Mouse (Mus musculus) embryonic facial prominence, embryonic 15.5 days (tissue): ENCODE measurements around the gene Grn. TPM values are rescaled to one million over a fixed set of nuclear protein-coding genes. Genes with fewer than 3 reads are reported as not detected.

Experiments
- ATAC-seq: fragments of 200-750 bp; cut with Nextera tagmentation; 2 replicates; pipeline ENCODE4 v1.8.0; 2017; ENCODE audit warnings: low read depth, moderate TSS enrichment; ENCODE audit not compliant: insufficient number of reproducible peaks, low FRiP score, low TSS enrichment
- H3K27ac ChIP-seq: fragments of 300-500 bp; sonication (generic); replicated peaks from 2 replicates; pipeline ENCODE4 v1.5.1; 2015; ENCODE audit warnings: mild to moderate bottlenecking, inconsistent platforms
- H3K27me3 ChIP-seq: fragments of 300-500 bp; sonication (generic); 2 replicates; pipeline ENCODE4 v1.6.1; 2015; ENCODE audit warnings: inconsistent platforms
- H3K36me3 ChIP-seq: fragments of 300-500 bp; sonication (generic); 2 replicates; pipeline ENCODE4 v1.6.1; 2015; ENCODE audit warnings: mild to moderate bottlenecking, inconsistent platforms
- H3K4me1 ChIP-seq: fragments of 300-500 bp; sonication (generic); 2 replicates; pipeline ENCODE4 v1.6.1; 2015; ENCODE audit warnings: inconsistent platforms
- H3K4me2 ChIP-seq: fragments of 300-500 bp; sonication (generic); replicated peaks from 2 replicates; pipeline ENCODE4 v1.6.1; 2015; ENCODE audit warnings: mild to moderate bottlenecking, inconsistent platforms
- H3K4me3 ChIP-seq: fragments of 300-500 bp; sonication (generic); replicated peaks from 2 replicates; pipeline ENCODE4 v1.5.1; 2015; ENCODE audit warnings: mild to moderate bottlenecking, inconsistent platforms
- H3K9ac ChIP-seq: fragments of 300-500 bp; sonication (generic); 2 replicates; pipeline ENCODE4 v1.6.1; 2015; ENCODE audit warnings: inconsistent platforms
- H3K9me3 ChIP-seq: fragments of 300-500 bp; sonication (generic); replicated peaks from 2 replicates; pipeline ENCODE4 v1.6.1; 2016; ENCODE audit warnings: inconsistent platforms
- whole genome bisulfite sequencing: fragments of 180-500 bp; shearing (Covaris S2); methylation state at CpG from one replicate; pipeline ENCODE4 v1.1.7; 2015; 5-methylcytosine and 5-hydroxymethylcytosine counted together
- polyA plus RNA-seq: library from polyadenylated mRNA; unstranded; fragments of >200 nt; fragmentation: Nextera tagmentation; extraction: Ambion mirVana; gene quantifications from 2 replicates; pipeline ENCODE4 v1.2.1, GENCODE M21; 2015

Gene Grn
- polyA plus RNA-seq, 1 experiment from 2014 or later = 199 TPM

DNA sequence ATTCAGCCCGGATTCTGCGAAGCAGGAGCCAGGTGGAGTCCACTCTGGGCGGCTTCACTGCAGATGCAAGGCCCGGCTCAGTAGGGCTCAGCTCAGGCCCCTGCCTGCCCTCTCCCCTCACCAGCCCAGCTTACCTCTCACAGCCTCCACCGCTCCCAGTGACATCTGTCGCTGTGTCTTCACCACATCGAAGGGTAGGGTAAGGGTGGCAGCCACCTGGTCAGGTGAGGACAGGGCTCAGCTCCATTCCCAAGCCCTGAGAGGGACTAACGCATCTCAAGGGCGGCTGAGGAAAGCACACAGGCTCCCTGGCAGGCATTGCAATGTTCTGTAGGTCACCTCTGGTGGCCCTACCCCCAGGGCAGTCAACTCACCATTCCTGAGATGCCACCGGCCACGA is 26.5 kb upstream of the Grn start:
- Histone ChIP-seq H3K36me3 (peaks cover 30% of the 10 kb centered on the region), H3K27me3 (peaks cover 27% of the 10 kb centered on the region), H3K9me3 (no peaks in the 10 kb centered on the region), H3K9ac (no peak overlapping the region), H3K4me1 (peaks cover 43% of the 10 kb centered on the region), H3K4me3 (no peak overlapping the region), H3K4me2 (no peak overlapping the region), H3K27ac (no peak overlapping the region)
- no peak for ATAC-seq
- WGBS = 92% methylated on average over 11 of the region's 11 CpGs

DNA sequence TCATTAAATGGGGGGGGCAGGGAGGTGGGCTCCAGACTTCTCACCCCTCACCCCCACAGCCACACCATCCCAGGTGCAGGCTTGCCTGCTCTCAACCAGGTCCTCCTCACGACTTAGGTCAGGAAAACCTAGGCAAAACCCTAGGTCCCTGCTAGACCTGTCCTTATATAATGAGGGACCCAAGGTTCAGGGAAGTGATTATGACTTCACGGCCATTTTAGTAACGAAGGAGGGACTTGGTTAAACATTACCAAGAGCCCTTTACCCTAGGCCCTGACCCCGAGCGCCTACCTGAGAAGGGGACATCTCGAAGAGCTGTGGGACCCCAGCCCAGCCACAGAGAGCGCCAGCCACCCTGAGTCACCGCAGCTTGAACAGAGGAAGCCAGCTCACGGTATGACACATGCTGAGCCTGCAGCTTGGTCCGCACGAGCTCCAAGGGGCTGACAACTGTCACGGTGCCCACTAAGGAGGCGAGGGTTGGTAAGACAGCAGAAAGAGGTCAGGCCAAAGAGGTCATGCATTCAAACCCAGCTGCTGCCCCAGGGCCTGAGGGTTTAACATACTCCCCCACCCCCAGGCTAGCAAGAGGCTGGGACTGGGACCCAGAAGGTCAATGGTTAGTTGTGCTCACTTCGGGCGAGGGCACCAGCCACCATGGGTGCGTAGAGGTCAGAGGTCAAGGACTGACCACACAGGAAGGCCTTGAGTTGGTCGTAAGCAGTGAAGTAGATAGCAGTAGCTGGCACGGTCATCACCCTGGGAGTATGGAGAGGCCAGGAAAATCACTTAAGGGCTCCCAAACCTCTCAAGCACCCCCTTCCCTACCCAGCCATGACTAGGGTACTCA is 25.7 kb upstream of the Grn start:
- no peak overlapping the region for H3K9ac ChIP-seq
- peaks cover 20% of the 10 kb centered on the region for H3K27me3 ChIP-seq
- H3K27ac ChIP-seq = no peak overlapping the region
- no peak for ATAC-seq
- no peak overlapping the region for H3K4me2 ChIP-seq
- H3K4me1 ChIP-seq = peaks cover 43% of the 10 kb centered on the region
- WGBS = 79% methylated on average over 18 of the region's 18 CpGs
- peaks cover 30% of the 10 kb centered on the region for H3K36me3 ChIP-seq
- H3K9me3 ChIP-seq = no peaks in the 10 kb centered on the region
- H3K4me3 ChIP-seq = no peak overlapping the region

DNA sequence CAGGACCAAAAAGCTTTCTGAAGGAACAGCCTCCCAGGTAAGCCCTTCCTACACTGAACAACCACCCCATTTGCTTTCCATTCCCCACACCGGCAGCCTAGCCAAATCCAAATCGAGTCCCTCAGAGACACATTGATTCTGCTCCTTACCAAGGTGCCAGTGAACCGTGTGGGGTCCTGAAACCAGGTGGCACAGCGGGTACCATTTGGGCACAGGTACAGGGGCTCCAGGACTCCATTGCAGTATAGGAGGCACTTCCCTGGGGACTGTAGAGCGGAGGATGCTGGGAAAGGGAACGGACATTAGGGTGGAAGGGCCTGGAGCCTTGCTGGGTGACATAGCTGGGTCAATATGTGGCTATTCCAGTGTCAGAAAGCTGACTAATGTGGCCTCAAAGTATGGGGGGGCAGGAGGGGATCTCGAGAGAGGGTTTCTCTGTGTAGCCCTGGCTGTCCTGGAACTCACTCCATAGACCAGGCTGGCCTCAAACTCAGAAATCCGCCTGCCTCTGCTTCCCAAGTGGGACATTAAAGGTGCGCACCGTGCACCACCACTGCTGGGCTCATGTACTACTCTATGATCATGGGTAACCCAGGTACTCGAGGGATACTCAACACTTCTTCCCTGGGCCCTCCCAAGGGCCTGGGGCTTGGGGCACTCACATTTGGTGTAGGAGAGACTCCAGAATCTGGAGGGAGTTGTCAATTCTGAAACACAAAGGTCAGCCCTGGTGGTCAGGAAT is 24.4 kb upstream of the Grn start:
- peak overlapping the region; percentile 77; the same call in 1 of the 2 replicates for H3K4me3 ChIP-seq
- H3K9me3 ChIP-seq = no peaks in the 10 kb centered on the region
- peak overlapping the region; percentile 87; the same call in 1 of the 2 replicates for H3K4me2 ChIP-seq
- peaks cover 6% of the 10 kb centered on the region for H3K27me3 ChIP-seq
- 0 out of 2 replicates have a peak overlapping the region, but pooled peaks have one; percentile 73 for H3K9ac ChIP-seq
- H3K4me1 ChIP-seq = peaks cover 40% of the 10 kb centered on the region
- H3K27ac ChIP-seq = no peak overlapping the region
- no peak for ATAC-seq
- WGBS = 84% methylated on average over 11 of the region's 11 CpGs
- peaks cover 30% of the 10 kb centered on the region for H3K36me3 ChIP-seq

DNA sequence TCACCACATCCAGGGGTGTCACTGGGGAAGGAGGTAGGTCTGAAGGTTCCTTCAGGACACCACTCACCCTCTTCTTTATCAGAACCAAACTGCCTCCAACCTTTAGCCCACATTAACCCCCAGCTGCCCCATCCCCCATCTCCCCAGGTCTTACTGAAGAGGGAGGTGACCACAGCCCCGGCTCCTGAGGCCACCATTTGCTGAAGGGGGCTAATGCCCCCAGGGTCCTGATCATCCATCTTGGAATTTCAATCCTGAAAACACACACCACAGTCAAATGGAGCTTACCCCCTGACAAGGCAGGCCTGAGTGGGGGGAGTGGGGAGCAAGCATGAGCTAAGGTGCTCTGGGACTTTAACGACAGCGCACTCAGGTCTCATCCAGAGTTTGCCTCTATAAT is 23.7 kb upstream of the Grn start:
- Histone ChIP-seq H3K27ac (no peak overlapping the region), H3K36me3 (peaks cover 30% of the 10 kb centered on the region), H3K9me3 (no peaks in the 10 kb centered on the region), H3K9ac (peak overlapping the region; percentile 73), H3K4me3 (peak overlapping the region; percentile 77), H3K4me2 (peak overlapping the region; percentile 87), H3K27me3 (no peaks in the 10 kb centered on the region; the same call in none of the 2 replicates), H3K4me1 (peaks cover 42% of the 10 kb centered on the region)
- WGBS = 6% methylated on average over 3 of the region's 3 CpGs
- no peak for ATAC-seq

DNA sequence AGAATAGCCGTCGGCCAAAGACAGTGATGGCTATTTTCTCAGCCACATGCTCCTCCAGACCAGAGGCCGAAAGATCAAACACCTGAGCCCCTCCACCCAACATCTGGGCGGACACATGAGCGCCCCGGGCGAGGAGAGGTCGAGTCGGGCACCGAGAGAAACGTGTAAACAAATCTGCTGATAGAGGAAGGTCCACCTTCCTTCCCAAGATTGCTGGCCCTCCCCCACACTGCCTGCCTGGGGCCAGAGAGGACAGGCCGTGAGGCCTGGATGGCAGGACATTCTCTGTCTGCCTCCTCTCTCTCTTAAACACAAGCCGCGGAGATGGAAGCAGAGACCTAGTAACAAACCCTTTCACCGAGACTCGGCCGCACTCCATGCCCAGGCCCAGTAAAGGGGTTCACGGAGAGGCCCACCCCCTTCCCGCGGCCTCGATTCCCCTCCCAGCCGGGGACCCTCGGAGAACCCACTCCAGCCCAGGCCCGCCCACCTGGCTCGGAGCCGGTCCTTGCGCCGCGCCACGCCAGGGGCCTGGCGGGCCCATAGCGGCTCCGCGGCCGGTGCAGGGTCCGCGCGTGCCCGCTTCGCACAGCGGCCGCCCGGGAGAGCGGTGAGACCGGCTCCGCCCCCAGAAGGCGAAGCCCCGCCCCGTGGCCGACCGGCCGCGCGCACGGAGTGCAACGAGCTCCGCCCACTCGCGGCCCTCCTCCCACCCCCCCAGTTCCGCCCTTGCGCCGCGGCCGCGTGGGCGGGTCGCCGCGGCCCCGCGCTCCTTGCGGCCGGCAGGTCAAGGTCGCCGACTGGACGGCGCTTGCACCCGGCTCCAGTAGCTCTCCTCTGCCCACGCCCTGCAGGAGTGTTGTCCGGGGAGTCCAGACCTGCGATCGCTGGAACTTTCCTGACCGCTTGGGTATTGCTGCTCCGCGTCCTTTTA is 22.9 kb upstream of the Grn start:
- no peaks in the 10 kb centered on the region; the same call in 1 of the 2 replicates for H3K27me3 ChIP-seq
- H3K4me3 ChIP-seq = peak overlapping the region; percentile 77
- ATAC-seq = peak; percentile 84
- WGBS = under 1% methylated on average over 85 of the region's 85 CpGs
- peak overlapping the region; percentile 87 for H3K4me2 ChIP-seq
- H3K9me3 ChIP-seq = no peaks in the 10 kb centered on the region
- H3K27ac ChIP-seq = peak overlapping the region; percentile 94
- H3K36me3 ChIP-seq = peaks cover 27% of the 10 kb centered on the region
- H3K4me1 ChIP-seq = peaks cover 45% of the 10 kb centered on the region
- peak overlapping the region; percentile 73 for H3K9ac ChIP-seq

DNA sequence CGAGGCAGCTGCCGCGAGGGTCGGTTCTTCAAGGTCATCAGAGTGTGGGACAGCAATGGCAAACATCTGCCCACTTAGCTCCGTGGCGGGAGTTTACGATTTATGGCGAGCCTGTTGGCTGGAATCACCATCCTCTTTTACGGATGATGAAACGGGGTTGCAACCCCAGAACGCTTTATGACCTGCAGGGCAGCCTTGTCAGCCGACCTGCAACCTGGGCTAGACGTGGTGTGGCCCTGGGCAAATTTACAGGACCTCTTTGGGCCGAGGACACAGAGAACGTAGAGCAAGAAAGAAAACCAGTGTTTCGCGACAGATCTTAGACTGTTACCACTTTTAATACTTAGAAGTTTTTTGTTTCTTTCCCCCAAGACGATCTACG is 22.3 kb upstream of the Grn start, which contains the start of gene Slc25a39:
Gene Slc25a39 (minus strand): TSS at position 113 of the 382 bp plus-strand sequence.
- Histone ChIP-seq H3K27ac (peak within 1 kb of the TSS; percentile 94), H3K4me1 (peaks cover 45% of the 10 kb centered on the region), H3K4me3 (peak within 1 kb of the TSS; percentile 77), H3K9me3 (no peaks in the 10 kb centered on the region), H3K9ac (peak within 1 kb of the TSS; percentile 73), H3K4me2 (peak within 1 kb of the TSS; percentile 87), H3K36me3 (peaks cover 20% of the 10 kb centered on the region), H3K27me3 (no peaks in the 10 kb centered on the region; the same call in 1 of the 2 replicates)
- under 1% methylated on average over 19 of the region's 19 CpGs for WGBS
- ATAC-seq = no peak

DNA sequence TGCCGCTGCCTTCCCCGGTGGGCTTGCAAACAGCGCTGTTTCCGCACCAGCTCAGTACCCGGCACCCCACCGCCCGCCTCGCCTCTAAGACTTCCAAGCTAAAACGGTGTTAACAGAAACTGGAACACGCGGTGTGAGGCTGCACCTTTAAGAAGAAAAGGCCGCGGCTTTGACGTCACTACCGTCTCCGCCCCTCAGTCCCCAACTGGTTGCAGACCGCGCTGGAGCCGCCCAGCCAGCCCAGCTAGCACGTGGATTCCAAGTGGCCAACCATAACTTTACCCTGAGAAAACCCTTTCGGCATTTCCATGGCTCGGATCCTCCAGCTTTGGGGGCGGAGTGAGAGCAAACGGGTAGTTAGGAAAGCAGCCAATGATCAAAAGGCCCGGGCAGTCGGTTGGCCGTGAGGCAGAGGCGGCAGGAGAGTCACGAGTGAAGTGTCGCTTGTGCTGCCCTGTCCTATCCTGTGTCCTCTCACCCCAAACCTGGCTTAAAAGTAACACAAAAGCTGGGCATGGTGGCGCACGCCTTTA is 21.7 kb upstream of the Grn start:
- Histone ChIP-seq H3K27ac (peak overlapping the region; percentile 94), H3K36me3 (peaks cover 15% of the 10 kb centered on the region), H3K4me3 (peak overlapping the region; percentile 77), H3K9me3 (no peaks in the 10 kb centered on the region), H3K27me3 (no peaks in the 10 kb centered on the region), H3K4me1 (peaks cover 45% of the 10 kb centered on the region), H3K4me2 (peak overlapping the region; percentile 87), H3K9ac (peak overlapping the region; percentile 57)
- peak; percentile 90 for ATAC-seq
- under 1% methylated on average over 32 of the region's 32 CpGs for whole genome bisulfite sequencing

DNA sequence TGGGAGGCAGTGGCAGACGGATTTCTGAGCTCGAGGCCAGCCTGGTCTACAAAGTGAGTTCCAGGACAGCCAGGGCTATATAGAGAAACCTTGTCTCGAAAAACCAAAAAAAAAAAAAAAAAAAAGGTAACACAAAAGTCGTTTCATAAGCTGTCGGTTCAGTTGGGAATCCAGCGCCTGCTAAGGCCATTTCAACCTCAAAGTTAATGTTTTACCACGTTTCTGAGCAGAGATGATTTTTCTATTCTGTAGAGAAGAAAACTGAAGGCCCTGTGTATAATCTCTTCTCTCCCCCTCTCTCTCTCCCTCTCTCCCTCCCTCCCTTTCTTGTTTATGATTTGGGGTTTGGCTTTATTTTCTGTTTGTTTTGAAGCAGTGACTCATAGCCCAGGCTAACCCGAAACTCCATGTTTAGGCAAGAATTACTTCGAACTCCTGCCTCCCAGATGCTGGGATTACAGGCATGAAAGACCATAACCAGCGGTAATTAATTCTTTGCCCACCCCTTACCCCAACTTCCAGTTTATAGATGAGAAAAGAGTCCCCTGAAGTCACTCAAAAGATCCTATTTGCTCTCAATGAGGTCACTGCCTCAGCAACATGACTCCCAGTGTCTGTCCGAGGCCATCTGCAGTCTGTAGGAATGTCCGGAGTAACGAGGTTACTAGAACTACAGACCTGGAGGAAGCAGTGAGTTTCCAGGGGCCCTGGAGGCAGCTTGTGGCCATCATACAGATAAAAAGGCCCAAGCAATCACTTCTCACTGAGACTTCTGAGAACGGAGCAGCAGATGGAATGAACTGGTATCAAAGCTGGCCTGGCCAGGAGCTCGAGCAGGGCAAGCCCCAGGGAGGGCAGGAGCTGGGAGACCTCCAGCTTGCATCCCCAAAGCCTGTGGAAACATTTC is 21.0 kb upstream of the Grn start:
- no peaks in the 10 kb centered on the region for H3K9me3 ChIP-seq
- peak overlapping the region; percentile 87 for H3K4me2 ChIP-seq
- peak overlapping the region; percentile 77 for H3K4me3 ChIP-seq
- no peak for ATAC-seq
- peak overlapping the region; percentile 34; the same call in 1 of the 2 replicates for H3K9ac ChIP-seq
- H3K27ac ChIP-seq = peak overlapping the region; percentile 94
- peaks cover 7% of the 10 kb centered on the region for H3K36me3 ChIP-seq
- H3K27me3 ChIP-seq = no peaks in the 10 kb centered on the region
- peaks cover 45% of the 10 kb centered on the region for H3K4me1 ChIP-seq
- 36% methylated on average over 15 of the region's 15 CpGs for WGBS

DNA sequence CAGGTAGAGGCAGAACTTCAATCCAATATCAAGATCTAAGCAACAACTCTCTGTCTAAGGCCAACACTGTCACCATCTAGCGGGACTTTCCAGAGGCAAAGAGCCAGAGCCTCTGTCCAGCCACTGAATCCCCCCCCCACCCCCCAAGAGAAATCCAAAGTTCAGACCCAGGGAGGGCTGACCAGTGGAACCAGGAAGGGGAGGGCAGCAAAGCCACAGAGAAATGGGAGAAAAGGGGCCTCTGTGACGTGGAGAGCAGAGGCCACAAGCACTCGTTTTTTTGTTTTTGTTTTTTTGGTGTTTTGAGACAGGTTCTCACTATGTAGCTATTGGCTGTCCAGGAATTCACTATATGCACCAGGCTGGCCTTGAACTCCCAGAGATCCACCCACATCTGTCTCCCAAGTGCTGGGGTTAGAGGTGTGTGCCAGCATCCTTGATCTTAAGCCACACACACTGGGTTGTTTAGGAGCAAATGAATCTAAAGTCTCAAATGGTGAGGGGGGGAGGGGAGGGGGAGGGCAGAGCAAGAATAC is 20.3 kb upstream of the Grn start:
- WGBS = 72% methylated on average over 3 of the region's 3 CpGs
- H3K36me3 ChIP-seq = peaks cover under 1% of the 10 kb centered on the region; the same call in 1 of the 2 replicates
- H3K9ac ChIP-seq = no peak overlapping the region
- no peak overlapping the region for H3K4me3 ChIP-seq
- no peaks in the 10 kb centered on the region for H3K9me3 ChIP-seq
- no peak overlapping the region for H3K27ac ChIP-seq
- H3K27me3 ChIP-seq = no peaks in the 10 kb centered on the region
- no peak overlapping the region for H3K4me2 ChIP-seq
- peaks cover 42% of the 10 kb centered on the region for H3K4me1 ChIP-seq
- ATAC-seq = no peak
